Mouse (Mus musculus): ENCODE measurements around the gene B3galt6.

B3galt6 gene

DNA sequence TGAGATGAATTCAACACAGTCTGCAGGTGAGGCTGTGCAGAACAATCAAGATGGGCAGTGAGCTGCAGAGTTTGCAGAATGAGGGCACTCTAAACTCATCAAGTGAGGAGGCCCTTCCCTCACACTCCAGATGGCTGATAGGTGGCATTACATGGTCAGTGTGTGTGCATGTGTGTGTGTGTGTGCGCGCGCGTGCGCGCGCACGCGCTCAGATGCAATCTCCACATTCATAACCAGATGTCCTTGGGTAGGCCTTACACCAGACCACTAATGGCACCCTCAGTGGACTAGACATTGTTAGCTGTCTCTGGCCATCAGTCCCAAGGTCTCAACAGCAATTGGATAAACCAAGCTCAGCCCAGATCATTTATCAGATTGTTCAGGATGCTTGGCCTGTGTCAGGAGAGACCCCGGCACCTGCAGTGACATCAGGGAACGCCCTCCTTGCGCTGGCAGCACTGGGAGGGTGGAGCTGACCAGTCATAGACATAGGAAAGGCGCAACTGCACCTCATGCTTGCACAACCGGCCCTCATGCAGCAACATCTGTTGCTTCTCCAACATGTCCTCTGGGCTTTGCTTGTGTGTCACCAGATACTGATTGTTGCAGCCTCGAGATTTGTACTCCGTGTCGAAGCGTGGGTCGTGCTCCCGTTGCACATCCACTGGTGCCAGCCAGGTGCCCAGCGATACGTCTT is 1.1 kb downstream of the B3galt6 start:
- DNase-seq, result peak; percentile 19

- DNase-seq, result no peak
Measured at GRCm38 (mm10) chr4:155983788-155984187, 8.7 kb downstream of the B3galt6 start.

GRCm38 (mm10) chr4:155981436-155982082 is 10.9 kb downstream of the B3galt6 start:
- no peak for DNase-seq

- DNase-seq, result peak; percentile 27
Measured at GRCm38 (mm10) chr4:155973239-155973638, 19.2 kb downstream of the B3galt6 start.

- peak; percentile 67 for DNase-seq
Measured at GRCm38 (mm10) chr4:155972651-155973050, 19.8 kb downstream of the B3galt6 start.

GRCm38 (mm10) chr4:155970286-155970685 is 22.2 kb downstream of the B3galt6 start:
- DNase-seq, result peak; percentile 59

- no peak for DNase-seq
Measured at GRCm38 (mm10) chr4:155969043-155969653, 23.3 kb downstream of the B3galt6 start.

- DNase-seq, result no peak
Measured at GRCm38 (mm10) chr4:155964396-155964795, 28.1 kb downstream of the B3galt6 start.

- DNase-seq, result no peak
Measured at GRCm38 (mm10) chr4:155963106-155963505, 29.3 kb downstream of the B3galt6 start.

DNA sequence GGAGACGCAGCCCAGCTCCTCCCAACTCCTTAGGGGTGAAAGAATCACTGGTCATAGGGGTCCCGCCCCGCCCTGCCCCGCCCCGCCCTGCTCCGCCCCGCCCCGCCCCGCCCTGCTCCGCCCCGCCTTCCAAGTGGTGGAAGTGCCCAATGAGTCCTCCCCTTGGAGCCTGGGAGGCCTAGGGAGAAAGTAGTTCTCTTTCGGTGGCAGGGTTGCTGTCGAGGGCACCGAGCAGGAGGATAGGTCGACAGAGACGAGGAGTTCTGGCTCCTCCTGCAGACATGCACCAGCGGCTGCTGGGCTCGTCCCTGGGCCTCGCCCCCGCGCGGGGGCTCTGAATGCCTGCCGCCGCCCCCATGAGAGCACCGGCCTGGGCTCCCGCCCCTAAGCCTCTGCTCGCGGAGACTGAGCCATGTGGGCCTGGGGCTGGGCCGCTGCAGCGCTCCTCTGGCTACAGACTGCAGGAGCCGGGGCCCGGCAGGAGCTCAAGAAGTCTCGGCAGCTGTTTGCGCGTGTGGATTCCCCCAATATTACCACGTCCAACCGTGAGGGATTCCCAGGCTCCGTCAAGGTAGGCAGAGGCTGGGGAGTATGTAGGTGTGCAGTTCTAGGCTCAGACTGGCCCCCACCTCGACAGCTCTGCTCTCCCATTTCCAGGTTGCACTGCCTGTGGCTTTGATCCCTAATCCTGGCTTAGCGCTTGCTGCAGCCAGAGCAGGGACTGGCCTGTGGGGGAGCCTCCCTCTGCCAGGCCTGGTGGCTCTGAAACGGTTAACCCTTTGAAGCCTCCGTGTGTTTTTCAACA is 30.1 kb downstream of the B3galt6 start, which contains the start of gene C1qtnf12:
C1qtnf12 (plus strand) TSS at position 152 of the 805 bp plus-strand sequence.
- DNase-seq, result peak; percentile 73

- peak; percentile 87 for DNase-seq
Measured at GRCm38 (mm10) chr4:155959275-155959674, 33.2 kb downstream of the B3galt6 start.

- DNase-seq, result no peak
Measured at GRCm38 (mm10) chr4:155955491-155955890, 37.0 kb downstream of the B3galt6 start.

DNA sequence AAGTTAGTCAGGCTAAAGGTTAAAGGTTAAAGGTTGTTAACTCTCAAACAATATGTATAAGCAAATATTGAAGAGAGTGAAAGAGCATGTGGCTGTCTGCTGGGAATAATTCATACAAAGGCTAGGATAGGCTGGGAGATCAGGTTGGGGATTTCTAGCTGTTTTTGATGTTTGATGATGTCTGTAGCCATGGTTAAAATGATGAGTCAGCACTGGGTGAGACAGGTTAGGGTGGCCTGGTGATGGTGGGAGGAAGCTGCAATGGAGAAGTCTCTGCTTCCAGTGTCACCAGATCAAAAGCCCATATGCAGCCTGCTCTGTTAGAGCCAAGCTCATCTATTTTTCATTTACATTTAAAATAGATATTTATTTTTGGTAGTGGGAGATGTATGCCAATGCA is 45.4 kb downstream of the B3galt6 start:
- DNase-seq, result no peak

DNA sequence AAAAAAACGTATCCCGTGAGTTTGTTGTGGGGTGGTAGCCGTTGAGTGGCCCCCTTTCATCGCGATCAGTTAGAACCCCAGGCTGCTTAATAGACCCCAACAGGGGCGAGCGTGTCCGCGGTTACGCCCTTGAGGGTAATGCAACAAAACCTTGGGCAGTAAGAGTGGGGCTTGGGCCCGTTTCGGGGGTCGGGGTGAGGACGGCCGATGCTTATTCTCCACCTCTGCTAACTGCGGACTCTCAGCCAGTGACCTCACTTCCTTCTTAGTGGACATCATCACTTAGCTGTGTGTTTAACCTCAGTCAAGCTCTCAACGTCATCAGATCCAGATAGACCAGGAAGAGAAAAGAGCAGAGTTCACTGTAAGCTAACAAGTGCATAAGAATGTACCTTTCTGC is 48.2 kb downstream of the B3galt6 start:
- peak; percentile 19 for DNase-seq

DNA sequence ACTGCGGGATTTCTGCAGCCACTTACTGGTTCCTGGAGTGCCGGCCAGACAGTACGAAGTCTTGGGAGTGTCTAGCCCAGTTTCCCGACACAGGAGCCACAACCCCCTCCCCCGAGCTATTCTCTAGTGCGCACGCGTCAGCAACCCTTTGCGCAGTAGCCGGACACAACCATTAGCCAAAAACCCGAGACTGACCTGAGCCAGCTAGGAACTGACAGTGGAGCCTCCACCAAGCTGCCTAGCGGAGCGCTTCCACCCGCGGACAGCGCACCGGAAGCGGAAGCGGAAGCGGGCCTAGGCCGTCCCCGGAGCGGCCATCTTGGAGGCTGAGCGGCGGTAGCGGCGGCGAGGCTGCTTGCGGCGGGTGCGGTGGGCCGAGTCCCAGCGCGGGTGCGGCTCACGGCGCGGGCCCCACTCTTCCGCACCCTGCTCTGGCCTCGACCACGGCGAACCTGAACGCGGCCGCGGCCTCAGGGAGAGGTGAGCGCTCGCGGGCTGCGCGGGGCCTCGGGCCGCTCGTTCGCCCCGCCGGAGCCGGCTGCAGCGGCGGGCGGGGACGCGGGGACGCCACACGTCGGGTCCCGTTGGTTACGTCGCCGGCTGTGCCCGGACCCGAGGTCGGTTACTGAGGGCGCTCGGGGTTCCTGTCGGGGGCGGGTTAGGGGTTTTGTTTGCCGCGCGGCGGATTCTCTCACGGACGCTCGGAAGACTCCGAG is 48.8 kb downstream of the B3galt6 start, which contains the start of gene Ube2j2:
Ube2j2 (plus strand) TSS at position 298 of the 716 bp plus-strand sequence.
- DNase-seq, result peak; percentile 98

DNA sequence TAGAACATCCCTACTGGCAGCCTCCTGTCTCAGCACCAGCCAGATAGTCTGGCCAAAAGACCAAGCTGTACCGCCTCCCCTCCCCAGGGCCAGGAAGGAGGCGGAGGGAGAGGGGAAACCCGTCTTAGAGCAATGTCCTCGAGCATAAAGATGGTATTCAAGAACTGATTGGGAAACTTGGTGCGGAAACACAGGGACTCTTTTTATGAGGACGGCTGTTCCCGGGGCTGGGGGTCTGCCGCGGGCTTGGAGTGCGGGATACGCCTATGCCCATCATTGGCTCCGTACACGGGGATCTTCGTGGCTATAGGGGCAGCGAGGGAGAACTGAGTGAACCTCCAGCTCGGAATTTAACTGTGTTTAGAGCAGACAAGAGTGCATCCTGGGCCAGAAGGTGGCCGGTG is 49.4 kb downstream of the B3galt6 start:
- no peak for DNase-seq
